Mouse (Mus musculus) cerebellum, adult 2 months (tissue): ENCODE measurements around the gene Prkag3.

Source experiments
- CTCF ChIP-seq: fragments of 200-500 bp; IDR thresholded peaks from 2 replicates; pipeline ENCODE4 v1.5.1; 2011; ENCODE audit warnings: low read depth, mild to moderate bottlenecking, control low read depth, low read length, moderate library complexity, borderline replicate concordance; ENCODE audit not compliant: insufficient read depth
- POLR2A ChIP-seq: fragments of 200-500 bp; IDR thresholded peaks from 2 replicates; pipeline ENCODE4 v1.6.1; 2011; ENCODE audit warnings: low read length, control low read depth, borderline replicate concordance; ENCODE audit not compliant: insufficient read depth

DNA sequence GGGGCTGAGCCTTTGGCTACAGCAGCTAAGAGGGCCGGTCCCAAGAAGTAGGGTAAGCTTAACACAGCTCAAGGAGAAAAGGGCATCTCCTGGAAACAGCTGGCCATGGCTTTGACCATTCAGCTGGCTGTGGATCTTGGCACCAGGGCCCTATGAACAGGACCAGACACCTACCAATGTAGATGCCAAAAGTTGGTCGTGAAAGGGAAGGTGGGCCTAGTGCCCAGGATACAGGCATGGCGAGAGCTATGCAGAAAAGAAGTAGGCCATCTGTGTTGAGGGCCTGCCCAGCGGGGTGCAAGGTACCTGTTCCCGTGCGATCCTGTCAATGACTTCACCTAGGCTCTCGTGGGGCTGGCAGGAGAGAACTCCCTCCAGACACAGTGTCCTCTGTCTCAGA lies 8.2 kb downstream of the Prkag3 start:
- TF ChIP-seq POLR2A (no peak), CTCF (no peak)
